Mouse (Mus musculus) mouse trophoblast stem cell (cell line): ENCODE measurements around the gene Magel2.

Experiments
- in situ Hi-C, 2 experiments: fragments of 300-500 bp; cut with MseI, MboI; formaldehyde crosslinking; loops; 2 replicates in 1 of 2; 3 replicates in 1 of 2; pipeline ENCODE4 v1.15.1; 2025

The Magel2 gene

DNA sequence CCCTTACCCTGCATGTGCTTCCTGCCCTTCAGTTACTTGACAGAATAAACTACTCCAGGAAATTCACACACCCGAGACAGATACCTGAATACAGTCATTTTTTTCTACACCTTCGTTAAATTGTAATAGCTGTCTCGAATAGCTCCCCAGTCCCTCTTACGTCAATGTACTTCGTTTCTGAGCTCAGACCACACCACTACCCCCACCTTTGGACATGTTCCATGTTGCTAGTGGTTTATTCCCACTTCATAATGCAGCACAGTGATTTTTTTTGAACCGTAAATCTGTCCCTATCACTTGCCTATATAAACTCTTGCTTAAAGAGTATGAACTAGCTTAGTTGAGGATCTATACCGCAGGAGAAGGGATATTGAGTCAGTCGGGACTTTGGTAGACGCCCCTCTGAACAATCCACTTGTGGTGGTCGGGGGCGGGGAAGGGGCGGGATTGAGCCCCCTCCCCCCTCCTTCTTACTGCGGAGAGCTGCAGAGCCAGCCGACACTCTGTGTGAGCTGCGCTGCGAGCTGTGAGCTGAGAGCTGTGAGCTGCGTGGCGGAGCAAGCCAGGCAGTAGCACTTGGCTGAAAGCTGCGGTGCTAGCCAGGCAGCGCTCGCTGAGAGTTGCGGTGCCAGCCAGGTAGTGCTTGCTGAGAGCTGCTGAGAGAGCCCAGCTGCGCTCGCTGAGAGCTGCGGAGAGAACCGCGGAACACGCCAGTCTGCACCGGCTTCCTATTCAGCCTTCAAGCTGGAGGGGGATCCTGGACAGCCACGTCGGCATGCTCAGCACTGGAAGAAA lies at the start of gene Magel2:
Gene Magel2, plus strand, starts transcription at position 501 of the 795 bp plus-strand sequence.
- in situ Hi-C loops: loop anchor here (10.0 to 25.0 kb wide), 3 partner anchors 142 to 1639 kb away; no protein-coding TSS in a partner anchor

DNA sequence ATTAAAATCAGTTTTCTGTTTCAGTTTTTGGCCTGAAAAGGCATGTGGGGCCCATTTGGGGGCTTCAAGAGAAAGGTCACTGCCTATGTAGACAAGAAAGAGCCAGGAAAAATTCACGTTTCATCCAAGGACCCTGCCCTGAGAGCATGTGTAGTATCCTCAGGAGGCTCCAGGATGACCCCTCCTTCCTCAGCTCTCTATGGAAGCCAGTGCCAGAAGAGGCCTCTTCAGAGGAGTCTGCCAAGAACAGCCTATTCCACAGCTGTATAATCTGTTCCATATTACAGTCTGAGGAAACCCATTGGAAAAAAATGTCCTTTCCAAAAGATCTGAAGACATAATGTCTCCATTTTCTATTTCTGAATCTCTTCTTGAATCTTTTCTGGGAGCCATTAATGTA lies 31.4 kb upstream of the Magel2 start:
- in situ Hi-C loops: no loop called here

DNA sequence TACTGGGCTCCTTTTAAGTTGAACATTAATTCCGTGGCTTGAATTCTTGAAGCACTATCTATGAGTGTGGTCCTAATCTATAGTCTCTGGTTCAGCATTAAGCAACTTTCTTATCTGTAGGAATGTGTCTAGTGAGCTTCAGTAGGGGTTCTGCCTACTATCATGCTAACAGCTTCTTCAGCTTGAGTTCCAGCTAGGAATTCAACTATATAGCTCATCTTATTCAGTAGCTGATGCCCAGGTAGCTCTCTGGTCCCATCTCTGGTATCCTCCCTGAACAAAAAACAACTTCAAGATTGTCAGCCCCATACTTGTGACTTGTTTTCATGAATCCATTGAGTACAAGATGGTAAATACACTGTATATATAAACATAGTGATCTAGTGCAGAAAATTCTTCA lies 30.5 kb upstream of the Magel2 start, which contains the start of gene Ndn:
Gene Ndn, plus strand, starts transcription at position 301 of the 400 bp plus-strand sequence.
- in situ Hi-C loops: no loop called here

DNA sequence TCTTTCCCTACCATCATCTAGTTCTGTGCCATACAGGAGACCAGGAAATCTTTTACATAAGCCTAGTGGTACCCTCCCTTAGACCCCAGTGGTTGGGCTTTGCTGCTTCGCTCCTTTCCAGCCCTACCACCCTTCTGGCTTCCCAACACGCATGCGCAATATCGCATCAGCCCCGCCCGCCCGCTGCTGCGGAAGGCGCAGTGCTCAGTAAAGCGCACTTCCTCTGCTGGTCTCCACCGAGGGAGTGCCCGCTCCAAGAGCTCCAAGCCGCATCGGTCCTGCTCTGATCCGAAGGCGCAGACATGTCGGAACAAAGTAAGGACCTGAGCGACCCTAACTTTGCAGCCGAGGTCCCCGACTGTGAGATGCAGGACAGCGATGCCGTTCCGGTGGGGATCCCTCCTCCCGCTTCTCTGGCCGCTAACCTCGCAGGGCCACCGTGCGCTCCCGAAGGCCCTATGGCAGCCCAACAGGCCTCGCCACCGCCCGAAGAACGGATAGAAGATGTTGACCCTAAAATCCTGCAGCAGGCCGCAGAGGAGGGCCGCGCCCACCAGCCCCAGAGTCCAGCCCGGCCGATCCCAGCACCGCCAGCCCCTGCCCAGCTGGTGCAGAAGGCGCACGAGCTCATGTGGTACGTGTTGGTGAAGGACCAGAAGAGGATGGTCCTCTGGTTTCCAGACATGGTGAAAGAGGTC lies 28.6 kb upstream of the Magel2 start:
- in situ Hi-C loops: no loop called here

DNA sequence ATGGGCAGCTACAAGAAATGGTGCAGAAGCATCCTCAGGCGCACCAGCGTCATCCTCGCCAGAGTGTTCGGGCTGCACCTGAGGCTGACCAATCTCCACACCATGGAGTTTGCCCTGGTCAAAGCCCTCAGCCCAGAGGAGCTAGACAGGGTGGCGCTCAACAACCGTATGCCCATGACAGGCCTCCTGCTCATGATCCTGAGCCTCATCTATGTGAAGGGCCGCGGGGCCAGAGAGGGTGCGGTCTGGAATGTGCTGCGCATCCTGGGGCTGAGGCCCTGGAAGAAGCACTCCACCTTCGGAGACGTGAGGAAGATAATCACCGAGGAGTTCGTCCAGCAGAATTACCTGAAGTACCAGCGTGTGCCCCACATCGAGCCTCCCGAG lies 28.0 kb upstream of the Magel2 start:
- in situ Hi-C loops: no loop called here

DNA sequence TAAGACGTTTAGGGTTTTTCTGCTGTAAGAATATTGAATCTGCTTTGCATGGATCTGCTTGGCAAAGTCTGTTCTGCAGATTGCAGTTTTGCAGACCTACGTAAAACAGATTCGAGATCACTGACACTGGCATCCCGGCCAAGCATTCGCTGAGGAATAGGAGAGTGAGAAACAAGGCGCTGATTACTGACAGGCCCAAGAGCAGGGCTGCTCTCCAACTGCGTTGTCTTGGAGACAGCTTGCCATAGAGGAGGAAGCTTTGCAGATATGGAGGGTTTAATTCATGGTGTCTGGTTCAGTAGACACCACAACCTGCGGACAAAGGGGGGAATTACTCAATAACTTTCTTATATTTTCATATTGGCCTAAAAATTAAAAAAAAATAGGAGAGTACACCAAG lies 25.5 kb upstream of the Magel2 start:
- in situ Hi-C loops: no loop called here

DNA sequence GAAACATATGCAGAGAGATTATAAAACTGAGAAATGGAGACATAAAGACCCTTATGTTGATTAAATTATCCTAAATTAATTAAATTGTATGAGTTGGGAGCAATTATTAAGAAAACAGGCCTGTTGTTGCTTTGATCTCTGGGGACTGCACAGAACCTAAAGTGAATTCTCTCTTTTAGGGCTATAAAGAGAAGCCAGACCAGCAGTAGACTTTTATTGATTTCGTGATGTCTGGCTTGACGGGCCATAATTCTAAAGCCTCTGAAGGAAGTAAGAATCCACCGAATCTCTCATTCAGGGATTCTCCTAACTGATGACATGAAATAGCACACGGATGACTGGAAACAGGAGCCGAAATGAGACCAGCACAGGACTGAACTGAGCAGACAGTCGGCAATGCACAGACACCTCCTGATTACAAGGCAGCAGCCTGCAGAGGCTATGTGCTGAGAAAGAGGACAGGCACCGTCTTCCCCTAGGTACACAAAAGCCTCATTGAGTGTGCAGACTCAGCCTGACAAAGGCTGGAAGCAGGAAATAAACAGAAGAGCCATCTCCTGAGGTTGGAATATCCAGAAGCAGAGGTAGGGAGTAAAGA lies 11.7 kb upstream of the Magel2 start:
- in situ Hi-C loops: no loop called here

DNA sequence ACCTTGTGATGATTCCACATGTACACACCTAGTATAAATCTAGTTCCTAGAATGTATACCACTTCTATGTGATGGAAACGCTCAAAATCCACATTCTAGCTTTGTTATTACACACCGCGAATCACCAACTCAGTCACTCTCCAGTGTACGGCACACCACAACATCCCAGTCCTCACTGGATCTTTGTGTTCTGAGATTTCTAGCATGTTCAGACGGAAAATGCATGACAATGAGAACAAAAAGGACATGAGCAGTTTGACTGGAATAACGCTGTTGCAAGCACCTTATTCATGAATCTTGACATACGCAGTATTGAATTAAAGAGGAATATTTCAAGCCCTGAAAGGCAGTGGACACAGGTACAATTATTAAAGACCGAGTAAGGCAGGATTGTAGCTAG lies 10.1 kb upstream of the Magel2 start:
- in situ Hi-C loops: no loop called here

DNA sequence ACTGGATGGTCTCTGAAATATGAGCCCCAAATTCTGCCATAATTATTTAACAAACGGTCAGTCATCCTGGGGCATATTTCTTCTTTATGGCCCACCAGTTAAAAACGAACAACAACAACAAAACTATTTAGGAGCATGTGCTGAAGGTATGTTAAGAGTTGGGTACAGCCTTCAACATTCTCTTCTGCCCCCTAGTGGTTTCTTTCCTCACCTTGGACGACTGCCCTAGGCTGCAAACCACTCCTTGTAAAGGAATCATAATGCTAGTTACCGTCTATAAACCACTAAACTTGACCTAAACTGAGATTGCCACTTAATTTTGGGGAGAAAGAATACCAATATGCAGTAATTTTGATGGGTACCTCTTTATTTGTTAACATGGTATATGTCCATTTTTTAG lies 1.2 kb upstream of the Magel2 start:
- in situ Hi-C loops: loop anchor here (10.0 to 25.0 kb wide), 3 partner anchors 141 to 1638 kb away; no protein-coding TSS in a partner anchor

DNA sequence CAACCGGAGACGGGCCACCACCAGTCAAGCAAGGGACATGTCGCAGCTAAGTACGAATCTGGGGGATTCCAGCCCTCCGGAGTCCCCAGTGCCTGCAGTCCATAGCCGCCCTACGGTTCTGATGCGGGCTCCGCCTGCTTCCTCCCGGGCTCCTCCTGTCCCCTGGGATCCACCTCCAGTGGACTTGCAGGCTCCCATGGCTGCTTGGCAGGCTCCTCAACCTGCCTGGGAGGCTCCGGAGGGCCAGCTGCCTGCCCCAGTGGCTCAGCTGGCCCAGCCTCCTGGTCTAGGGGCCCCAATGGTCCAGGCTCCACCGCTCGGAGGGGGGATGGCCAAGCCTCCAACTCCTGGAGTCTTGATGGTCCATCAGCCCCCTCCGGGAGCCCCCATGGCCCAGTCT lies 503 bp downstream of the Magel2 start:
- in situ Hi-C loops: loop anchor here (10.0 to 25.0 kb wide), 3 partner anchors 143 to 1640 kb away; no protein-coding TSS in a partner anchor

DNA sequence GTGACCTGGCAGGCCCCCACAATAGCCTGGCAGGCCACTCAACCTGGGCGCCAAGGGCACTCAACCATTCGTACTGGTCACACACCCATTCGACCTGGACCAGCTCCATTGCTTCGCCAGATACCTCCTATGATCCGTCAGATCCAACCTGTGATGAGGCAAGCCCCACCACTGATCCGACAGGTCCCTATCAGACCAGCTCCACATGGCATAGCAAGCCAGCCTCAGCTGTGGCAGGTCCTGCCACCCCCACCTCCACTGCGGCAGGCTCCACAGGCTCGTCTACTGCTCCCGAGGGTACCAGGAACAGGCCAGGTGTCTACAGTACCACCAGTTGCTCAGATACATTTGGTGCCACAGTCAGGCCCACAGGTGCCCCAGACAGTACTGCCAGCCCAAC lies 1.7 kb downstream of the Magel2 start:
- in situ Hi-C loops: loop anchor here (10.0 to 25.0 kb wide), 3 partner anchors 144 to 1641 kb away; no protein-coding TSS in a partner anchor

DNA sequence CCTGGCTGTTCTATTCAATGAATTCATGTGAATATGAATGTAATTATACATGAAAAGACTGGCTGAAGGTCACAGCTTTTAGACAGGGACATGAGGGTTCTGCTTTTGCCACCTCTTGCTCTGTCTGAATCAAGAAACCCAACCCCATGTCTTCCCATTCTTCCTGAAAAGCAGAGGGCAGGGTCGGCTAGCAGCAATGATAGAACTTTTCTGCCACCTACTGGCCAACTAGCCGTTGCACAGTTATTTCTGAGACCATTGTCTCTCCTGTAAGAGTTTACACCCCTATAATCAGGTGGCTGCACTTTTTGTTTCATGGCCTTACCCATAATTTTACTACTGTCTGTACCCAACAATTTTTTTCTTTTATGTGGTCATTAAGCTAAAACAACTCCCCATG lies 5.6 kb downstream of the Magel2 start:
- in situ Hi-C loops: loop anchor here in 1 of 2 experiments (25.0 kb wide), 1 partner anchor 1645 kb away; no protein-coding TSS in a partner anchor

DNA sequence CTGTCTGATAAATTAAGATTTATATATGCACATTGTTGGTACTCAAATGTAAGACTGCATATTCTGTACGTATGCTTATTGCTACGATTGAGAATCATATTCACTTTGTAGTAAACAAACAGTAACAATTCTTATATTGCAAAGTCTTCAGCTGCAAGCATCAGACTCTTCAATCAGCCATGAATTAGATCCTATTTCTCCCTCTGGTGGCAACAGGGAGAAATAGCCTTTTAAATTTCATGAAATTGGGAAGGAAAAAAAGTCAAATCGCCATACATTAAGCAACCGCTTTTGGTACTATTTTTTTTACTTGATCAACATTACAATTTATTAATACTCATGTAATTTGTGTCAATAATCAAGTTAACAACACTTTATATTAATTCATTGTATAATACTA lies 11.5 kb downstream of the Magel2 start:
- in situ Hi-C loops: loop anchor here in 1 of 2 experiments (25.0 kb wide), 1 partner anchor 1651 kb away; no protein-coding TSS in a partner anchor

DNA sequence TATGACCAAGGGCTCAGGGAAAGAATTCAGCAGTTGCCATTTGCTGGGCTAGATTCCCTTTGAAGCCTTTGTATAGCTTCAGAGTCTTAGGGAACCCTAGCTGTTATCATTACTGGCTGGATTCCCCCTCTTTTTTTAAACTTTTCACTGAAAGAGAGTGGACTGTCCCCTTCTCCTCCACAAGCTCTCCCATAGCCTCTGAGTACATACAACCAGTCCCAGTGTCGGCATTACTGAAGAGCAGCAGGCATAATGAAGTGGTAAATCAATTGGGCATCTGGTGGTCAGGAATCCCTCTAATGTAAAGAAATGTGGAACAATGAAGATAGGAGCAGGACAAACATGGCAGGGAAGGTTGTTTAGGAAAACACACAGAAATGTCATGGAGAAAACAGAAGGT lies 15.4 kb downstream of the Magel2 start:
- in situ Hi-C loops: loop anchor here in 1 of 2 experiments (25.0 kb wide), 1 partner anchor 1655 kb away; no protein-coding TSS in a partner anchor

DNA sequence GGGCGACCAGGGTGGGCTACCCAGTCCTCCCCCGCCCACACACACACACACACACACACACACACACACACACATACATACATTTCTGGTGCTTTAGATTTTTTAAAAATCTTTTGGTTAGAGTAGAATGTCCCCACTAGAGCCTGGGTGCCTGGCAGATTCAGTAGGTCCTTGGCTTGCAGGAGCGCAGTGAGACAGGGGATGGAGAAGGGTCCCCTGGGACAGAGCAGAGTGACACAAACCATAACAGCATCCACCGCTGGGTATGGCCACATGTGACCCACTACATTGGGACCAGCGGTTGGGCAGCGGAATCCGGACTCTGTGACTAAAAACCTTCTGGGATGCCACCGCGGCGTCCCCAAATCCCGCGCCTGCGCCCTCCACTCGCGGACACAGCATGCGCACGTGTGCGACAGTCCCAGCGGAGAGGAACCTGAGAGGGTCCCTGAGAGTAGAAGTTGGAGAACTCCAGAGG lies 29.8 kb downstream of the Magel2 start:
- in situ Hi-C loops: no loop called here

DNA sequence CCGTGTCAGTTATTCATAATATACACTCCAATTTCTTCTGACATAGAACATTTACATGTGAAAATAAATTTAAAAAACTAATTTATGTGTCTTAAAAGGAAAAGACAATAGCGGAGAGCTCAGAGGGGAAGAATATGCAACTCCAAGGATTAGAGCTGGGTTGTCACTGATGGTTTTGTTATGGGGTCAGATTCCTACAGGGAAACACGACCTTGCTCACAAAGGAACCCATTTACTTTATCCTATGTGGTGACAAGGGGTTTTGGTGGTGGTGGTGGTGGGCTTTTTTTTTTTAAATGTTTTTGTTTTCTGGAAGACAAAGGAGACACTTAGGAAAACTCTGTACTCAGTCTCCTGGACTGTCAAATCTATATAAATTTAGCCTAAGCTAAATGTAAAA lies 31.0 kb downstream of the Magel2 start:
- in situ Hi-C loops: no loop called here

DNA sequence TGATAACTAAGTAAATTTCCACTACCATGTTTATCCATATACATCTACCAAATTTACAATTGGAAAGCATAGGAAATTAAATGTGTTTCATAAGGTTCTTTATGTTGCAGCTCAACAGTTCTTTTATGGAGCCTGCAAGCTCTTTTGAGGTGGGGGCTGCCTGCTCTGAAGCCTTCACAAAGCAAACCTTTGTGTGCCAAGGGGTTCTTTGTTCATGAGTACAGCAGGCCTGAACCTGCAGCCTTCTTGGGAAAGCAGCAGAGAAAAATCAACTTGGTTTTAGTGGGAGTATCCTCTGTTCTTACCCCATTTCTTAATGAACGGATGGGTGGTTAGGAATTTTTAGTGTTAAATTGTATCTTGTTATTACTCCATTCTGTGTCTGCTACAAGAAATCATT lies 38.4 kb downstream of the Magel2 start:
- in situ Hi-C loops: no loop called here

DNA sequence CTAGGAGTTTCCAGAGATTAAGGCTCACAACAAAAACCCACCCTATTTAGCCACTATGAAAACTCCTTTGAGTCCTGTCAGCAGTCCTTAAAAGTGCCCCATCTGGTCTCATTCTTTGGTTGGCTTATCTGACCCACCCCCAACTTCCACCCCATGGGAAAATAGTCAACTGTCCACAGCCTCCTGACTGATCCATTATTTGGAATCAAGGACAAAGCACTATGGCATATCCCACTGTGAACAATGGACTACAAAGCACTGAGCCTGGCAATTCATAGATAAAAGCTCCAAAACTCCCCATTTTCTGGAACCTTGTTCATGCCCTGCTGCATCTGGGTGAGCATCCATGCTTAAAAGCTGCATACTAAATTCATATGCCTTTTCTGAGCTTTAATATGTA lies 39.4 kb downstream of the Magel2 start:
- in situ Hi-C loops: no loop called here

DNA sequence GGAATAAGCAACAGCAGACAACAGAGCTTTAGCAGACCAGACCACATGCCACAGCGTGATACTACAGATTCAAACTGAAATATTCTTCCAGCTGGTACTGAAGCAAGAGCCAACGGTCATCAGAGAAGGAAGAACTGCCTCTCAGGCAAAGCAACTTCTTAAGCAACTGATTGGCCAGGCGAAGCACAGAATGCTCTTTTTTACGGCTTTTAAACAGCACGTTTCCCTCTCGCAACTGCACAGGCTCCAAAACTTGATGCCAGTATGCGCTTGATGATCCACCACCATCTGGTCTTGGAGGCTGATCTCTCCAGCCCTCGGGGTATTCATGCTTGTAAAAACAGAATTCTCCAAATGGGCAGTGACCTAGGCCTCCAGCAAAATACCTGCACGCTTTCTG lies 41.5 kb downstream of the Magel2 start:
- in situ Hi-C loops: no loop called here

DNA sequence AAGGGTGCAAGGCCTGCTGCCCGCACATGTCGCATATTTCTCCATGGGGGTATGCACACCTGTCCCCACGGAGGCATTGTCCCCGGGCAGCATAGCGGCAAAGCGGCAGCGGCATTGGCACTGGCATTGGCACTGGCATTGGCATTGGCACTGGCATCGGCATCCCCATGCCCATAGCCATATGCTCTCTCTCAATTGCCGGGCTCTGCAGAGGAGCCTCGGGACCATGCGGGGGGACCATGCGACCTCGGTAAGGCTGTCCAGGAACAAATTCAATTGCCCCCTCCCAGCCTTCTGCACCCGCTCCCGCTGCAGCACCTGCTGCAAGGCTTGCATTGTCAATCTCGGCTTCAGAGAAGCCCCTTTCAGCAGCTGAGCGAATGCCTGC lies 42.3 kb downstream of the Magel2 start:
- in situ Hi-C loops: no loop called here

DNA sequence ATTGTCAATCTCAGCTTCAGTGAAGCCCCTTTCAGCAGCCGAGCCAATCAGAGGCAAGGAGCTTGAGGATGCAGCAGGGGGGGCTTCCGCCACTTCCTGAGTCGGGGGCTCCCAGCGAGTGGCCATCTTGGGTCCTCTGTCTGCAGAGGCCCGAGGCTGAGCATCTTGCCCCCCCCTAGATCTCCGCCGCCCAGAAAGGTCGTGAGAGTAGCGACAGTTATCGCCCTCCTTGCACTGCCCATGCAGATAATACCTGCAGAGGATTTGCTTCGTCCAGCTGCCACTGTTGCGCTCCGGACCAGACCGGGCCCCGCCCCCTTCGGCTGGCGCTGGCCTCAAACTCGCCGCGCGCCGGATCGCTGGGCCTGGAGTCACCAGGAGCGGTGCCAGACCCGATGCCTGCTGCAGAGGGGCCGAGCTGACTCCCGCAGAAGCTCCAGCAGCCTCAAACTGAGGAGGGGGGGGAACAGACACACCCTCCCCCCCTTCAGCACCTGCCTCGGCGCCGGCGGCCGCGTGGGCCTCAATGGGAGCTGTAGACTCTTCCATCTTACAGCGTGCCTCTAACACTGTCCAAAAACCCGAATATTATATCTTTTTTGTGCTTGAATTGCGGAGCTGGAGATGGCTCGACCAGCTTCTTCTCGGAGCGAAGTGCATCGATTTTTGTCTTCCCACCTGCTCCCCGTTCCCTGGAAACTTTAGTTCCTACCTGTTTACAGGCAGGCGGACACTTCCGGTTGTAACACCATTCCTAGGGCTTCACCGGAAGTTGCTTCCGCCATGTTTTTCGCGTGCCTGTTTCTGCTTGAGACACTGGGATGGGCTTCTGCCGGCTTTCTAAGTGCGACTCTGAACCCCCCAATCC lies 42.9 kb downstream of the Magel2 start, which contains the start of gene Mkrn3:
Gene Mkrn3, minus strand, starts transcription at position 647 of the 868 bp plus-strand sequence.
- in situ Hi-C loops: no loop called here
